Mouse (Mus musculus): ENCODE measurements around the gene Ncor2.

DNA sequence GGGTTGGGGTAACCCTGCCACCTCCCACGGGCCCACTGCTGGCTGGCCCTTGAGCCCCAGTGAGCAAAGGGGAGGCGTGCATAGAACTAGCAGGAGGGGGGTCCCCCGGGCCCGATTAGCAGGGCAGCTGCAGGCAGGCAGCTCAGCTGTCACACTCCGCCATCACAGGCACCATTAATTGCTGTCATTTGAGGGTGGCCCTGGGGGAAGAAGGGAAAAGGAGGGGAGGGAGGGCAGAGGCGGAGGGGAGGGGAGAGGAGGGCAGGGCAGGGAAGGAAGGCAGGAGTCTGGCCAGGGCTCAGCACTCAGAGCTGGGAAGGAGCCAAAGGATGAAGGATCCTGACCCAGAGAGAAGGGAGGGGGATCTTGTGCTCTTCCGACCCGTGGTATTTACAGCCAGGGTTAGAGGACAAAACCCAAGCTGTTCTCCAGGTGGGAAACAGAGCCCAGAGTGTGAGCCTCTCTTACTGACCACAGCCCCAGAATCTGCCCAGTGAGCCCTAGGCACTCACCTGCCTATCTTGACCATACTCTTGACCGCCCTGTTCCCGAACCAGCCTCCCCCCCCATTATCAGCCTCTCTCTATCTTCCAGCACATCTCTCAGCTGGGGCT lies 28.0 kb downstream of the Ncor2 start:
- TF ChIP-seq CTCF (IDR thresholded peaks at IDR 0.05; ENCODE audit: insufficient read depth, low read depth, low read length) (no peak), POLR2A (IDR thresholded peaks at IDR 0.05; ENCODE audit: insufficient read depth, low read depth, low read length) (no peak)
